Mouse (Mus musculus): ENCODE results near the gene Atf1. TPM values are rescaled to one million over a fixed set of nuclear protein-coding genes. Genes with fewer than 3 reads are reported as not detected.

Atf1 gene
- total and polyA plus RNA-seq, 3 experiments, result 41.8 to 854 (median 183) TPM

DNA sequence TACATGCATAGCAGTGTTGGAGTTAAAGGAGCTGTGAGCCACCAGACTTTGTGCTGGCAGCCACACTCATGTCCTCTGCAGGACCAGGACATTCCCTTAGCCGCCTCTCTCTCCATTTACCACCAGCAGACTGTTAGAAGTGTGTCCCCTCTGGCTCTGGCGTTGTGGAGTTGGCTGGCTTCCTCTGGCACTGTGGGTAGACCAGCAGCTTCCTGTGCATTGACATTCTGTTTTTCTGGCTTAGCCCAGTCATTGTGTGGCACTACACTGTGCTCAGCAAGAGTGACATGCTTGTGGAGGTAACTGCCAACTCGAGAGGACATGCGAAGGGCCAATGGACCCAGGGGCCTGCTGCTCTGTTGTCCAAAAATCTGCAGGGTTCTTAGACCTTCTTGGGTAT, 47.4 kb upstream of the Atf1 start:
- H3K27me3 ChIP-seq (ENCODE audit: control insufficient read depth in 1 of 2, insufficient read depth in 2 of 2, low read length in 2 of 2), result no peaks in the 10 kb centered on the region
- no peak for TF ChIP-seq MXI1 (IDR thresholded peaks at IDR 0.05; ENCODE audit: low read depth, low read length)
- TF ChIP-seq HCFC1 (IDR thresholded peaks at IDR 0.05; ENCODE audit: low read depth, low read length), result no peak
- no peak for TF ChIP-seq ZMIZ1 (IDR thresholded peaks at IDR 0.05; ENCODE audit: low read depth, low read length)
- no peak for TF ChIP-seq POLR2AphosphoS2 (IDR thresholded peaks at IDR 0.05; ENCODE audit: low read length)
- TF ChIP-seq CTCF (IDR thresholded peaks at IDR 0.05 in 2 of 3, conservative IDR thresholded peaks at IDR 0.05 in 1 of 3; ENCODE audit: control insufficient read depth in 1 of 3, insufficient read depth in 1 of 3, low read depth in 2 of 3, low read length in 3 of 3, poor library complexity in 1 of 3, severe bottlenecking in 1 of 3), result no peak
- no peak for TF ChIP-seq UBTF (IDR thresholded peaks at IDR 0.05; ENCODE audit: borderline replicate concordance, insufficient read depth, low read depth, low read length)
- TF ChIP-seq CHD2 (IDR thresholded peaks at IDR 0.05; ENCODE audit: low read length), result no peak
- no peak for TF ChIP-seq EP300 (IDR thresholded peaks at IDR 0.05; ENCODE audit: low read depth in 1 of 2, low read length in 2 of 2)
- TF ChIP-seq E2F4 (IDR thresholded peaks at IDR 0.05; ENCODE audit: borderline replicate concordance, low read depth, low read length), result no peak
- TF ChIP-seq KAT2A (conservative IDR thresholded peaks at IDR 0.05; ENCODE audit: low read depth, low read length), result no peak
- no peak for TF ChIP-seq GATA1 (IDR thresholded peaks at IDR 0.05; ENCODE audit: low read depth, low read length)
- no peak for TF ChIP-seq ZC3H11A (IDR thresholded peaks at IDR 0.05; ENCODE audit: low read depth, low read length)
- TF ChIP-seq ETS1 (IDR thresholded peaks at IDR 0.05; ENCODE audit: low read depth, low read length), result no peak
- no peak for TF ChIP-seq NELFE (IDR thresholded peaks at IDR 0.05; ENCODE audit: low read depth, low read length)
- TF ChIP-seq CHD1 (IDR thresholded peaks at IDR 0.05; ENCODE audit: low read depth, low read length), result no peak
- H3K36me3 ChIP-seq (ENCODE audit: control insufficient read depth in 1 of 2, insufficient read depth in 2 of 2, low read length in 2 of 2), result peaks cover 2 to 5% of the 10 kb centered on the region in 2 experiments; a peak in 3 of 4 replicates
- no peaks in the 10 kb centered on the region for H3K9me3 ChIP-seq (replicated peaks; ENCODE audit: insufficient read depth, low read length)
- DNase-seq (ENCODE audit: low read depth, low spot score), result no peak
- H3K9ac ChIP-seq (ENCODE audit: control insufficient read depth, low read depth, low read length, poor library complexity, severe bottlenecking), result no peak overlapping the region
- H3K79me2 ChIP-seq (ENCODE audit: control insufficient read depth, insufficient read depth, low read length, poor library complexity), result no peaks in the 10 kb centered on the region
- H3K27ac ChIP-seq (ENCODE audit: control insufficient read depth, low read depth, low read length), result no peak overlapping the region
- peaks cover under 1 to 7% of the 10 kb centered on the region in 2 experiments; a peak in 2 of 4 replicates for H3K4me1 ChIP-seq (ENCODE audit: control insufficient read depth in 1 of 2, insufficient read depth in 2 of 2, low read length in 2 of 2)
- no peak overlapping the region for H3K4me3 ChIP-seq (ENCODE audit: control insufficient read depth in 1 of 2, insufficient read depth in 1 of 2, low read depth in 2 of 2, low read length in 2 of 2)

GRCm38 (mm10) chr15:100181841-100182240, 45.8 kb upstream of the Atf1 start:
- no peak for TF ChIP-seq TBP (IDR thresholded peaks at IDR 0.05; ENCODE audit: low read depth, low read length)
- TF ChIP-seq ELF1 (IDR thresholded peaks at IDR 0.05; ENCODE audit: low read depth, low read length), result no peak
- no peak for TF ChIP-seq MXI1 (IDR thresholded peaks at IDR 0.05; ENCODE audit: low read depth, low read length)
- TF ChIP-seq CHD2 (IDR thresholded peaks at IDR 0.05; ENCODE audit: low read length), result no peak
- no peak for TF ChIP-seq RCOR1 (IDR thresholded peaks at IDR 0.05; ENCODE audit: low read depth, low read length)
- no peak for TF ChIP-seq MAZ (IDR thresholded peaks at IDR 0.05; ENCODE audit: low read depth, low read length)
- TF ChIP-seq USF2 (IDR thresholded peaks at IDR 0.05; ENCODE audit: borderline replicate concordance in 1 of 2, insufficient read depth in 1 of 2, low read depth in 1 of 2, low read length in 2 of 2), result no peak
- TF ChIP-seq MYB (IDR thresholded peaks at IDR 0.05; ENCODE audit: low read depth, low read length), result no peak
- no peak for TF ChIP-seq MYC (IDR thresholded peaks at IDR 0.05; ENCODE audit: low read depth, low read length)
- TF ChIP-seq JUND (IDR thresholded peaks at IDR 0.05; ENCODE audit: low read depth, low read length), result no peak
- no peak for TF ChIP-seq POLR2AphosphoS2 (IDR thresholded peaks at IDR 0.05; ENCODE audit: low read length)
- TF ChIP-seq RAD21 (IDR thresholded peaks at IDR 0.05; ENCODE audit: low read depth, low read length), result no peak
- no peak for TF ChIP-seq MEF2A (IDR thresholded peaks at IDR 0.05; ENCODE audit: extremely low read depth, insufficient replicate concordance, low read depth, low read length, poor library complexity, severe bottlenecking)
- TF ChIP-seq NELFE (IDR thresholded peaks at IDR 0.05; ENCODE audit: low read depth, low read length), result no peak
- no peak for TF ChIP-seq SMC3 (IDR thresholded peaks at IDR 0.05; ENCODE audit: low read depth, low read length)
- TF ChIP-seq POLR2AphosphoS5 (IDR thresholded peaks at IDR 0.05; ENCODE audit: borderline replicate concordance, low read depth, low read length), result no peak
- TF ChIP-seq CTCF (IDR thresholded peaks at IDR 0.05 in 2 of 3, conservative IDR thresholded peaks at IDR 0.05 in 1 of 3; ENCODE audit: control insufficient read depth in 1 of 3, insufficient read depth in 1 of 3, low read depth in 2 of 3, low read length in 3 of 3, poor library complexity in 1 of 3, severe bottlenecking in 1 of 3), result no peak
- no peak for TF ChIP-seq NRF1 (IDR thresholded peaks at IDR 0.05; ENCODE audit: insufficient read depth, low read depth, low read length, poor library complexity, severe bottlenecking)
- TF ChIP-seq MAX (IDR thresholded peaks at IDR 0.05; ENCODE audit: low read length), result no peak
- TF ChIP-seq ETS1 (IDR thresholded peaks at IDR 0.05; ENCODE audit: low read depth, low read length), result no peak
- H3K4me3 ChIP-seq (ENCODE audit: control insufficient read depth in 1 of 2, insufficient read depth in 1 of 2, low read depth in 2 of 2, low read length in 2 of 2), result no peak overlapping the region
- H3K27me3 ChIP-seq (ENCODE audit: control insufficient read depth in 1 of 2, insufficient read depth in 2 of 2, low read length in 2 of 2), result no peaks in the 10 kb centered on the region
- no peak overlapping the region for H3K9ac ChIP-seq (ENCODE audit: control insufficient read depth, low read depth, low read length, poor library complexity, severe bottlenecking)
- H3K4me1 ChIP-seq (ENCODE audit: control insufficient read depth in 1 of 2, insufficient read depth in 2 of 2, low read length in 2 of 2), result peaks cover 4 to 23% of the 10 kb centered on the region in 2 experiments; a peak in 3 of 4 replicates
- peaks cover 2 to 20% of the 10 kb centered on the region in 2 experiments; a peak in 3 of 4 replicates for H3K36me3 ChIP-seq (ENCODE audit: control insufficient read depth in 1 of 2, insufficient read depth in 2 of 2, low read length in 2 of 2)
- no peaks in the 10 kb centered on the region for H3K9me3 ChIP-seq (replicated peaks; ENCODE audit: insufficient read depth, low read length)
- no peak overlapping the region for H3K27ac ChIP-seq (ENCODE audit: control insufficient read depth, low read depth, low read length)
- no peaks in the 10 kb centered on the region for H3K79me2 ChIP-seq (ENCODE audit: control insufficient read depth, insufficient read depth, low read length, poor library complexity)
- no peak for DNase-seq (ENCODE audit: low read depth, low spot score)

Data from MEL (cell line).